8 mouse cellular contexts compared by ENCODE assay signal in genomic region chr3:52401162-52401928, GRCm38 (mm10).
DNase-seq lines count a peak whose midpoint lies in the region; ATAC-seq and TF ChIP-seq lines count a peak whose summit lies in the region.

No protein-coding gene starts in this region.

- peak; percentile 32 for DNase-seq in gastrocnemius, postnatal 10 days
- DNase-seq in left cerebral cortex, adult 11 months (ENCODE audit: low spot score) = peak; percentile 14
- peak; percentile 59 for DNase-seq in lung, postnatal 14 days
- DNase-seq in retina, postnatal 1 day = peak; percentile 57
- DNase-seq in urinary bladder, postnatal 14 days (ENCODE audit: low spot score) = peak; percentile 53

- TF ChIP-seq EP300 in ES-Bruce4 (IDR thresholded peaks at IDR 0.05; ENCODE audit: insufficient read depth, low read depth, low read length) = peak; percentile 94

- H3K4me3 ChIP-seq in ES-Bruce4 (ENCODE audit: low read depth, low read length) = peak overlapping the region; percentile 19
- H3K4me3 ChIP-seq in brown adipose tissue, adult 24 weeks (ENCODE audit: insufficient read depth, low read depth, low read length) = peak overlapping the region; percentile 40
- peak overlapping the region; percentile 35 for H3K4me3 ChIP-seq in hindbrain, embryonic 16.5 days (ENCODE audit: low read length)

- H3K4me1 ChIP-seq in ES-Bruce4 (ENCODE audit: control insufficient read depth, insufficient read depth, low read length) = peaks cover 7% of the 10 kb centered on the region
- H3K4me1 ChIP-seq in brown adipose tissue, adult 24 weeks (ENCODE audit: control insufficient read depth, insufficient read depth, insufficient read length, low read length) = peaks cover 10% of the 10 kb centered on the region
- H3K4me1 ChIP-seq in hindbrain, embryonic 16.5 days (ENCODE audit: control insufficient read depth, insufficient read depth, low read depth, low read length) = peaks cover 12% of the 10 kb centered on the region

- TF ChIP-seq CTCF in ES-Bruce4 (IDR thresholded peaks at IDR 0.05; ENCODE audit: low read depth, low read length) = no peak

- peak; percentile 94 for ATAC-seq in hindbrain, embryonic 16.5 days

- no peak for TF ChIP-seq POLR2A in ES-Bruce4 (IDR thresholded peaks at IDR 0.05; ENCODE audit: insufficient read depth, low read length)

- H3K4me2 ChIP-seq in hindbrain, embryonic 16.5 days (ENCODE audit: low read length) = peak overlapping the region; percentile 68

- no peaks in the 10 kb centered on the region for H3K27me3 ChIP-seq in ES-Bruce4 (ENCODE audit: control insufficient read depth, insufficient read depth, low read length, poor library complexity, severe bottlenecking)
- no peaks in the 10 kb centered on the region; the same call in 1 of the 2 replicates for H3K27me3 ChIP-seq in hindbrain, embryonic 16.5 days (replicated peaks; ENCODE audit: control insufficient read depth, insufficient read depth, low read length)

- no peaks in the 10 kb centered on the region for H3K36me3 ChIP-seq in ES-Bruce4 (ENCODE audit: control insufficient read depth, insufficient read depth, low read length, poor library complexity, severe bottlenecking)
- H3K36me3 ChIP-seq in hindbrain, embryonic 16.5 days (ENCODE audit: control insufficient read depth, insufficient read depth, low read length) = no peaks in the 10 kb centered on the region

- H3K27ac ChIP-seq in ES-Bruce4 (ENCODE audit: insufficient read depth, low read length) = peak overlapping the region; percentile 86
- peak overlapping the region; percentile 79 for H3K27ac ChIP-seq in brown adipose tissue, adult 24 weeks (replicated peaks; ENCODE audit: low read depth, low read length)
- peak overlapping the region; percentile 39; the same call in 1 of the 2 replicates for H3K27ac ChIP-seq in hindbrain, embryonic 16.5 days (ENCODE audit: low read depth, low read length)

- WGBS in hindbrain, embryonic 16.5 days = 2% methylated on average over 26 of the region's 26 CpGs

- no peaks in the 10 kb centered on the region for H3K9me3 ChIP-seq in ES-Bruce4 (replicated peaks; ENCODE audit: control insufficient read depth, insufficient read depth, low read length, poor library complexity, severe bottlenecking)
- peaks cover 3% of the 10 kb centered on the region; the same call in 1 of the 2 replicates for H3K9me3 ChIP-seq in hindbrain, embryonic 16.5 days (ENCODE audit: control insufficient read depth, low read length)

- H3K9ac ChIP-seq in ES-Bruce4 (ENCODE audit: low read depth, poor library complexity, severe bottlenecking) = peak overlapping the region; percentile 26
- peak overlapping the region; percentile 37 for H3K9ac ChIP-seq in hindbrain, embryonic 16.5 days (ENCODE audit: low read depth, low read length)

Comparison
In these comparisons a context has a peak if more than half of its experiments do, and no peak if none do; other contexts are left out.
1. Peak in every context shown above with its lines: DNase-seq, ATAC-seq, H3K4me3 ChIP-seq and H3K27ac ChIP-seq.